Mouse (Mus musculus) right cerebral cortex, postnatal 10 days (tissue): ENCODE measurements around the gene Efna2.

Source experiments
- DNase-seq, 2 experiments: peaks; one replicate each; pipeline ENCODE4 v3.0.0; 2021; ENCODE audit warnings: low spot score in 2 of 2

Efna2 gene

GRCm38 (mm10) chr10:80168038-80168661, 11.1 kb upstream of the Efna2 start:
- peak; percentile 94 to 95 for DNase-seq

- no peak for DNase-seq
Observed at GRCm38 (mm10) chr10:80169070-80169469, 10.2 kb upstream of the Efna2 start.

- peak in 1 of 2 experiments; percentile 51 for DNase-seq
Observed at GRCm38 (mm10) chr10:80169651-80170050, 9.6 kb upstream of the Efna2 start.

GRCm38 (mm10) chr10:80170052-80170451, 9.2 kb upstream of the Efna2 start:
- DNase-seq: no peak

DNA sequence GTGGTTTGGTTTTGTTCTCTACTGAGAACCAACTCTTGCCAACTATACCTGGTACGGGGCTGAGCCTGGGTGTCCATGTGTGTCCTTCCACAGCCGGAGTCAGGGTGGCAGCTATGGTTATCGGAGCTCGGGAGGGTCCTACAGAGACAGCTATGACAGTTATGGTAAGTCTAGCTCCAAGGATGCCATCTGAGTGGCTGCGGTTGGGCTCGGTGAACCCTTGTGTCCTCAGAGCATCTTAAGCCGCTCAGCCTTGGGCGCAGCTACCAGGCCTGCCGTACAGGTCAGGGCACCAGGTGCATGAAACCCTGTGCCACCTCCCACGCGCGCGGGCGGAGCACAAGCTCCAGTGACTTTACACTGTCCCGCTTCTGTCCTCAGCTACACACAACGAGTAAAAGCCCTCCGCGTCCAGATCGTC, 8.7 kb upstream of the Efna2 start:
- peak in 1 of 2 experiments; percentile 63 for DNase-seq

DNA sequence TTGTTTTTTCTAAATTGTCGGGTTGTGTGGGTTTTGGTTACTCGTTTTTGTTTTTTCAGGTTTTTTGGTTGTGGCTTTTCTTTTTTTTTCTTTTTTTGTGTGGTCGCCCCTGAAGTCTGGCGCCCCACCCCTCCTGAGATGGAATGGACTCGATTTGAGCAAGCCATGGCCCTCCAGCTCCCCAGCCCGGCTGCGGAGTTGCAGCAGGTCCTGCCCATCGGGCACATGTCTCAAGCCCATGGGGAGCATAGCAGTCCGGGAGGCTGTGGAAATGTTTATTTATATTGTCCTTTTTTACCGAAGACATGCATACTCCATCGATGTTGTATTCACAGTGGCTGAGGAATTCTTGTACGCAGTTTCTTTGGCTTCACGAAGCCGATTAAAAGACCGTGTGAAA, 8.0 kb upstream of the Efna2 start:
- peak in 1 of 2 experiments; percentile 24 for DNase-seq

- DNase-seq: peak; percentile 47 to 56
Observed at GRCm38 (mm10) chr10:80171760-80172526, 7.3 kb upstream of the Efna2 start.

DNA sequence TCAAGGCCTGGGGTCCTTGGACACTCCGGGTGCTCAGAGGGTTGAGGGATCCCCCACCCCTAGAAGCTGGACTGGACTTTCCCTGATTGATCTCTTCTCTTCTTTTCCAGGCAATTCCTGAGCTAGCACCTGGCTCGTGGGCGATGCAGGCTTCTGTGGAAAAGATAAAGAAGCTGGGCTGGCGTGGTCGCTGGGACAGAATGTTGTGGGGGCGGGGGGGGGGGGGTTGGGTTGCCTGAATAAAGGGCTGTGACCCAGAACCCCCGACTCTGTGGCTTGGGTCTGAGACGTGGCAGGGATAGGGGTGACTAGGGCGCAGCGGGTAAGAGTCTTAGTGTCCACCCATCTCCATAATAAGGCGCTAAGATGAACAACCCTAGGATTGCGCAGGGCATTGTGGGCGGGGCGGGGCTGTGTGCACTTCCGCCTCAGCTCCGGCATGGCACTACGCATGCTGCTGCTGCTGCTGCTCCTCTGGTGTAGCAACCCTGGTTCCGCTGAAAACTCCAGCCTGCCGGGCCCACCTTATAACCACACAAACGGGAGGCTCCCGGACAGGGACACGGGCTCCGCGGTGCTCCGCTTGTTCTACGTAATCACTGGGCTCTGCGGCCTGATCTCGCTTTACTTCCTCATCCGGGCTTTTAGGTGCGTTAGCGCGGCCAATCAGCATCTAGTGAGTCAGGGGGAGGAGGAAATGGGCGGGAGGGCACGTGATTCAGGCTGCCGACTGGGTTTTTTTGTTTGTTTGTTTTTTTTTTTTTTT, 6.6 kb upstream of the Efna2 start, which contains the start of gene 1600002K03Rik:
Gene 1600002K03Rik (plus strand): TSS at position 418 of the 766 bp plus-strand sequence.
- DNase-seq: peak; percentile 92 to 95

GRCm38 (mm10) chr10:80173358-80173757, 5.9 kb upstream of the Efna2 start:
- peak in 1 of 2 experiments; percentile 44 for DNase-seq

DNA sequence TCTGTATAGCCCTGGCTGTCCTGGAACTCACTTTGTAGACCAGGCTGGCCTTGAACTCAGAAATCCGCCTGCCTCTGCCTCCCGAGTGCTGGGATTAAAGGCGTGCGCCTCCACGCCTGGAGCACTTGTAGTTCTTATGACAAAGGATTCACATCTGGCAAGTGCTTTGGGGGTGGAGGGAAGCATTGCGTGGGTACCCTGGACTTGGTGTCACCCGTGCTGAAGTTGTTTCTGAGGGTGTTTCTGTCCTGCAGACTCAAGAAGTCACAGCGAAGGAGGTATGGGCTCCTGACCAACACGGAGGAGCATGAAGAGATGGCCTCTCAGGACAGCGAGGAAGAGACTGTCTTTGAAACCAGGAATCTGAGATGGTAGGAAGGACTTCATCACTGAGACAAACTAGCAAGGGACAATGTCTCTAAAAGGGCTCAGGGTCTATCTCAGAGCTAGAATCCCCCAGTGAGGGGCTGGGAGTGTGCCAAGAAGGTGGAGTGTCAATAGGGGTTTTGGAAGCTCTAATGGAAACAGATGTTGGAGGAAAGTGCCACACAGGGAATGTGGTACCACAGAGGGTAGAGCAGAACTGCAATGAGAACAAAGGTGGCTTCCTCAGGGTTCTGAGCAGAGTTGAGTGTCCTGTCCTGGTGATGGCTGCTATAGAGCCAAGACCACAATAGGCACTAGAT, 5.2 kb upstream of the Efna2 start:
- peak in 1 of 2 experiments; percentile 33 for DNase-seq

DNA sequence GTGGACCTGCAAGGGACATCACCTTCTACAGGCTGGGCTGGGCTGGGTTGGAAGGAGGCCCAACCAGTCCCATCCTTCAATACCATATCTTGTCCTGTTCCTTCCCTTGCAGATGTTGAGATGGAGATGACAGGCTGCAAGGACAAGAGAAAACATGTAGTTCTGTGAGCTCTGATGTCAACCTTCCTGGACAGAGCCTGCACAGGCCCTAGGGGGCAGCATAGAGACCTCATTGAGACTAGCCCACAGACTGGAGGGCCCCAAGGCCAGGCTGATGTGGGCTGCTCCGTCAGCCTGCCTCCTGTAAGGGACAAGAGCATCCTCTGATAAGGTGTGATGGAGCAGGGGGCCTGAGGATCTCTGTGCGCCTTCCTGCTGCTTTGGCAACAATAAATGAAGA, 4.6 kb upstream of the Efna2 start:
- DNase-seq: peak in 1 of 2 experiments; percentile 37

GRCm38 (mm10) chr10:80175536-80176269, 3.6 kb upstream of the Efna2 start:
- DNase-seq: peak; percentile 53 to 61

- peak in 1 of 2 experiments; percentile 33 for DNase-seq
Observed at GRCm38 (mm10) chr10:80176270-80176834, 2.9 kb upstream of the Efna2 start.

DNA sequence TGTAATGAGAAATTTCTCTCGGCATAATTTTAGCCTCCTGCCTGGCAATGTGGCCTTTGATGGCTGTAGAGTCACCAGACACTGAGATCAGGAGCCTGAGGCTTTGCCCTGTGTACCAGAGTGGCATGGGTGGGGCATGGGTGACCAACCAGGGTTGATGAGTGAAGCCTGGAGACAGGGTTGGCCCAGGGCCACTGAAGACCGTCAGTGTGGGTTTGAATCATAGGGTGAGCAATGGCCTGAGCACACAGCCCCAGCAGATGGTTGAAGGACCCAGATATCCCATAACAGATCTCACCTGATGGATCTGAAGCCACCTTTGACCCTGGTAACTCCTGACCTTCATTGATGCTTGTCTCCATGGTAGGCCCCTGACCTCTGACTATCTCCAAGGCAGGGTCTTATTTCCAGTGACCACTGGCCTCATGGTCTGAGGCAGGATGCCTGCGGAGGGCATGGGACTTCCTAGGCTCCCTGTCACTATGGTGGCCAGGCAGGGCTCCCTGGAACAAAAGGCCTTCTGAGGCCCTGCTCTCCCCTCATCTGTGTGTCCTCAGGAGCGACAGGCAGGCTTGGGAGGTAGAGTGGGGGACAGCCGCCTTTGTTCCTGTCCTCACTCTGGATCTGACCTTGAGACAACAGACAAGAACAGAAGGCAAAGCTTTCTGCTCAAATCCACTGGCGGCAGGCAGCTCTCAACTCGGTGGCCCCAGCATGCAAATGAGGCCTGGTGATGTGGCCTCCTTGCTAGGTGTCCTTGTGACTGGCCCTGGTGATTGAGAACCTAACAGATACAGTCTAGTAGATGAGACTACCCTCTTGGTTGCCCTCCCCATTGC, 1.6 kb upstream of the Efna2 start:
- no peak for DNase-seq

DNA sequence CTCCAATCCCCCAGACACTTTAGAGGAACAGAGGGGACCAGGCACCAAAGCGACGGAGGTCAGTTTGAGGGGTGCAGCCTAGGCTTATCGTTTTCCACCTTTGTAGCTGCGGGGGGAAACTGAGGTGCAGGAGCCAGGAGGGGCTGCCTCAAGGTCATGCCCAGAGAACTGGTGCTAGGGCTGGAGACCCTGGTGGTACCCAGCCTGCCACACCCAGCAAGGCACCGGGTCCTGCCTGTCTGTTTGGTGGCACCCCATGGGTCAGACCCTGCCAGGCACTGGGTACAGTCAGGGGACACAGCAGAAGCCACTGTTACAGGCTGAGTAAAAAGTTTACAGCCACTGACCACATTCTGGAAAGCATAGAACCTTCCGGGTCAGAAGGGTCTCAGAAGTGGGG, 1.0 kb downstream of the Efna2 start:
- no peak for DNase-seq

DNA sequence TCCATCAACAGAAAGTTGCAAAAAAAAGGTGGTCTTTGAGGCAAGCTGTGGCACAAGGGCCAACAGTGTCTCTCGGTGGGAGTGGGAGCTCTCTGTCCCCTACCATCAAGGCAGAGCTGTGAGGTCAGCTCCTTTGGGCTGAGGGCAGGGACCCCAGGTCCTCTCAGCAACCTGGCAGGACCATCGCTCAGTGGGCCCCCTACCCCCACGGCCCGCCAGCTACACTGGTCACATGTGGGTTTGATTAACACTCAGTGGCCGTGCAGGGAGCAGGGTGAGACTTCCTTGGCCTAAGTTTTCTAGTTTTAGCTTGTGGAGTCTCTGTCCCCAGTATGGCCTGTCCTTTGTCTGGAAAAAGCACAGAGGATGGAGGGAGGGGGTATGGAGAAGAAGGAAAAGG, 1.5 kb downstream of the Efna2 start:
- peak in 1 of 2 experiments; percentile 32 for DNase-seq

DNA sequence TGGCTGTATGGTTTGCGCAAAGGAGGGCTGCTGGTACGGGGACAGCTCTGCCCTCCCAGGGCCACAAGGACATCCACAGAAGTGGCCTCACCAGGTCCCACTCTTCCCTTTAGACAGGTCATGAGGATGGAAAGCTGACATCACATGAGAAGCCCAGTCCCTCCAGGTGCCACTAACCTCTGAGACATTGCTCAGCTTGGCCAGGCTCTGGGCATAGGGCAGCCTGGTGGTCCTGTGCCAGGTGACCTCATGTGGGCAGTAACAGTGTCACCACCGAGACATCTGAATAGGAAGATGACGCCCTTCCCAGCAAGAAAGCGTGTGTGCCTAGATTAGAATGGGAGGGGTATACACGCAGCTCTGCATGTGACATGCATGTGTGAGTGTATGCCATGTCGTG, 3.3 kb downstream of the Efna2 start:
- no peak for DNase-seq

- DNase-seq: no peak
Observed at GRCm38 (mm10) chr10:80186649-80187048, 7.4 kb downstream of the Efna2 start.

- DNase-seq: no peak
Observed at GRCm38 (mm10) chr10:80187739-80188138, 8.5 kb downstream of the Efna2 start.
